Mouse (Mus musculus): ENCODE measurements around the gene Pde4d. TPM values are rescaled to one million over a fixed set of nuclear protein-coding genes. Genes with fewer than 3 reads are reported as not detected.

Gene Pde4d
- polyA plus RNA-seq, 1 experiment from 2014 or later: 14.6 TPM

DNA sequence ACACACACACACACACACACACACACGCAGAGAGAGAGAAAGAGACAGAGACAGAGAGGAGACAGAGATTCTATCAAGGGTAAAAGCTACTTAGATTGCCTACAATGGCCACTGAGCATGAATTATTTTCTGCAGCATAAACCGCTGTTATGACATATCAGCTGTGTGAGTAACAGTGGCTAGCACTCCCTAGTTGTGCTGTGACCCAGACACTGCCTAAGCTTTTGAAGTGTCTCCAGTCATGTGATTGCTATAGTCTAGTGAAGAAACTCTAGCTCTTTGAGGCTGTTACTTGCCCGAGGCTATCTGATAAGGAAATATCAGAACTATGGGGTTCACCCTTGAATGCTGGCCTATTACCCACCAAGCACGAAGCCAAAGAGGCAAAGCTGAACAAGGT lies 1058.7 kb downstream of the Pde4d start:
- Histone ChIP-seq H3K4me3 (ENCODE audit: low read depth, low read length) (no peak overlapping the region), H3K9me3 (replicated peaks; ENCODE audit: control insufficient read depth, low read length) (no peaks in the 10 kb centered on the region), H3K9ac (replicated peaks; ENCODE audit: low read length) (no peak overlapping the region), H3K4me2 (ENCODE audit: low read depth, low read length) (no peak overlapping the region), H3K4me1 (ENCODE audit: control insufficient read depth, insufficient read depth, low read length) (no peaks in the 10 kb centered on the region), H3K36me3 (replicated peaks; ENCODE audit: control insufficient read depth, insufficient read depth, low read depth, low read length) (no peaks in the 10 kb centered on the region), H3K27me3 (ENCODE audit: control insufficient read depth, insufficient read depth, low read length) (no peaks in the 10 kb centered on the region), H3K27ac (replicated peaks; ENCODE audit: low read depth, low read length) (no peak overlapping the region)
- ATAC-seq (replicated peaks; ENCODE audit: insufficient number of reproducible peaks, low FRiP score, low TSS enrichment, low read depth) (no peak), DNase-seq (ENCODE audit: low spot score) (no peak)
- WGBS: 75% methylated on average over 4 of the region's 4 CpGs

DNA sequence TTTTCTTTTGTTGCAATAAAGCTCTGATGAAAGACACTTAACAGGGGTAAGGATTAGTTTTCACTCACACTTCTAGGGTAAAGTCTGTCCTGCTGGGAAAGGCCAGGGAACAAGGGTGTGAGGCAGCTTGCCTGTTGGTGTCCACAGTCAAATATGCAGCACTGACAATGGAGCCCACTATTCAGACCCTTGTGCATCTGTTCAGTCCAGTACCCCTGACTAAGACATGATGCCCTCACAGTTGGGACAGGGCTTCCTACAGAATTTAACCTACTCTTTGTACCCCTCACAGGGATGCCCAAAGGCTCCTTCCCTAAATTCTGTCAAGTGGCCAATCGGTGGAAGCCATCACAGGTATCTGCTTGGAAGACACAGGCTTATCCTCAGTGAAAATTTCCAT lies 1068.4 kb downstream of the Pde4d start:
- Histone ChIP-seq H3K27ac (replicated peaks; ENCODE audit: low read depth, low read length) (no peak overlapping the region), H3K9me3 (replicated peaks; ENCODE audit: control insufficient read depth, low read length) (no peaks in the 10 kb centered on the region), H3K9ac (replicated peaks; ENCODE audit: low read length) (no peak overlapping the region), H3K27me3 (ENCODE audit: control insufficient read depth, insufficient read depth, low read length) (no peaks in the 10 kb centered on the region), H3K4me1 (ENCODE audit: control insufficient read depth, insufficient read depth, low read length) (no peaks in the 10 kb centered on the region), H3K4me2 (ENCODE audit: low read depth, low read length) (no peak overlapping the region), H3K4me3 (ENCODE audit: low read depth, low read length) (no peak overlapping the region), H3K36me3 (replicated peaks; ENCODE audit: control insufficient read depth, insufficient read depth, low read depth, low read length) (no peaks in the 10 kb centered on the region)
- DNase-seq (ENCODE audit: low spot score) (no peak), ATAC-seq (replicated peaks; ENCODE audit: insufficient number of reproducible peaks, low FRiP score, low TSS enrichment, low read depth) (no peak)
- WGBS: 74% methylated on average over 1 of the region's 1 CpGs

- no peak overlapping the region for H3K4me2 ChIP-seq (ENCODE audit: low read depth, low read length)
- no peaks in the 10 kb centered on the region for H3K27me3 ChIP-seq (ENCODE audit: control insufficient read depth, insufficient read depth, low read length)
- WGBS: 48% methylated on average over 3 of the region's 3 CpGs
- no peak overlapping the region for H3K27ac ChIP-seq (replicated peaks; ENCODE audit: low read depth, low read length)
- H3K9me3 ChIP-seq (replicated peaks; ENCODE audit: control insufficient read depth, low read length): no peaks in the 10 kb centered on the region
- DNase-seq (ENCODE audit: low spot score): peak; percentile 31
- H3K4me1 ChIP-seq (ENCODE audit: control insufficient read depth, insufficient read depth, low read length): no peaks in the 10 kb centered on the region
- no peaks in the 10 kb centered on the region for H3K36me3 ChIP-seq (replicated peaks; ENCODE audit: control insufficient read depth, insufficient read depth, low read depth, low read length)
- no peak overlapping the region for H3K9ac ChIP-seq (replicated peaks; ENCODE audit: low read length)
- ATAC-seq (replicated peaks; ENCODE audit: insufficient number of reproducible peaks, low FRiP score, low TSS enrichment, low read depth): no peak
- no peak overlapping the region for H3K4me3 ChIP-seq (ENCODE audit: low read depth, low read length)
Observed at GRCm38 (mm10) chr13:109519485-109519884, 1069.7 kb downstream of the Pde4d start.

GRCm38 (mm10) chr13:109519966-109520646 lies 1070.4 kb downstream of the Pde4d start:
- no peak for ATAC-seq (replicated peaks; ENCODE audit: insufficient number of reproducible peaks, low FRiP score, low TSS enrichment, low read depth)
- WGBS: 86% methylated on average over 2 of the region's 2 CpGs

GRCm38 (mm10) chr13:109533838-109534523 lies 1084.2 kb downstream of the Pde4d start:
- 67% methylated on average over 3 of the region's 3 CpGs for WGBS
- no peak for DNase-seq (ENCODE audit: low spot score)
- H3K4me2 ChIP-seq (ENCODE audit: low read depth, low read length): no peak overlapping the region
- no peak overlapping the region for H3K9ac ChIP-seq (replicated peaks; ENCODE audit: low read length)
- no peak for ATAC-seq (replicated peaks; ENCODE audit: insufficient number of reproducible peaks, low FRiP score, low TSS enrichment, low read depth)
- no peak overlapping the region for H3K27ac ChIP-seq (replicated peaks; ENCODE audit: low read depth, low read length)
- H3K4me1 ChIP-seq (ENCODE audit: control insufficient read depth, insufficient read depth, low read length): no peaks in the 10 kb centered on the region
- H3K36me3 ChIP-seq (replicated peaks; ENCODE audit: control insufficient read depth, insufficient read depth, low read depth, low read length): no peaks in the 10 kb centered on the region
- no peaks in the 10 kb centered on the region for H3K27me3 ChIP-seq (ENCODE audit: control insufficient read depth, insufficient read depth, low read length)
- no peak overlapping the region for H3K4me3 ChIP-seq (ENCODE audit: low read depth, low read length)
- no peaks in the 10 kb centered on the region for H3K9me3 ChIP-seq (replicated peaks; ENCODE audit: control insufficient read depth, low read length)

More at GRCm38 (mm10) chr13:109519966-109520646, 1070.4 kb downstream of the Pde4d start:
- no peak for DNase-seq (ENCODE audit: low spot score)
- no peak overlapping the region for H3K4me3 ChIP-seq (ENCODE audit: low read depth, low read length)
- no peak overlapping the region for H3K27ac ChIP-seq (replicated peaks; ENCODE audit: low read depth, low read length)
- no peaks in the 10 kb centered on the region for H3K4me1 ChIP-seq (ENCODE audit: control insufficient read depth, insufficient read depth, low read length)
- no peaks in the 10 kb centered on the region for H3K9me3 ChIP-seq (replicated peaks; ENCODE audit: control insufficient read depth, low read length)
- no peak overlapping the region for H3K9ac ChIP-seq (replicated peaks; ENCODE audit: low read length)
- H3K4me2 ChIP-seq (ENCODE audit: low read depth, low read length): no peak overlapping the region
- H3K27me3 ChIP-seq (ENCODE audit: control insufficient read depth, insufficient read depth, low read length): no peaks in the 10 kb centered on the region
- H3K36me3 ChIP-seq (replicated peaks; ENCODE audit: control insufficient read depth, insufficient read depth, low read depth, low read length): no peaks in the 10 kb centered on the region

DNA sequence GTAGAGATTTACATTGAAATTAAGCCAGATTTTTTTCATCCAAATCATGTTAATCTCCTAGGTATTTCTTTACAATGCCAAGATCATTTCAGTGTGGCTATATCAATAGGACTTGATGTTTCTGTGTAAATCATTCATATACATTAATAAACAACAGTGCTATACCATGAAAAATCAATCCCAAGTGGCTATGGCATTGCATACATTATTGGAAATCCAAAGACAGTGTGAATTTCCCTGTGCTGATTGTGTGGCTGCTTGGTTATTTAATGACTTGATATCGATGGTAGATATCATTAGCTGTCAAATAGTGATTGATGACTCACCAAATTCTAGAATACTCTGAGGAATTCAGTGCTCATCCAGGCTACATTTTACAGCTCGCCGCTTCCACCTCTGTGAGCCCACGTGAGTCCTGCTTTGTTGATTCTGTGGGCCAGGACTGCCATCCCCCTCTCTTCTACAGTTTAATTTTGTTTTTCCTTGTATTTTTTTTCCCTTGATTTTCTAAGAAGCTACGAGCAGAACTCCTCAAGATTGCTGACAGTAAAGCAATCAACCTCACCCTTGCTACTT lies 1085.0 kb downstream of the Pde4d start:
- WGBS: 70% methylated on average over 5 of the region's 5 CpGs
- no peak overlapping the region for H3K4me3 ChIP-seq (ENCODE audit: low read depth, low read length)
- H3K4me1 ChIP-seq (ENCODE audit: control insufficient read depth, insufficient read depth, low read length): no peaks in the 10 kb centered on the region
- H3K4me2 ChIP-seq (ENCODE audit: low read depth, low read length): no peak overlapping the region
- no peak for DNase-seq (ENCODE audit: low spot score)
- no peaks in the 10 kb centered on the region for H3K27me3 ChIP-seq (ENCODE audit: control insufficient read depth, insufficient read depth, low read length)
- H3K27ac ChIP-seq (replicated peaks; ENCODE audit: low read depth, low read length): no peak overlapping the region
- H3K36me3 ChIP-seq (replicated peaks; ENCODE audit: control insufficient read depth, insufficient read depth, low read depth, low read length): no peaks in the 10 kb centered on the region
- no peak for ATAC-seq (replicated peaks; ENCODE audit: insufficient number of reproducible peaks, low FRiP score, low TSS enrichment, low read depth)
- H3K9me3 ChIP-seq (replicated peaks; ENCODE audit: control insufficient read depth, low read length): no peaks in the 10 kb centered on the region
- H3K9ac ChIP-seq (replicated peaks; ENCODE audit: low read length): no peak overlapping the region

DNA sequence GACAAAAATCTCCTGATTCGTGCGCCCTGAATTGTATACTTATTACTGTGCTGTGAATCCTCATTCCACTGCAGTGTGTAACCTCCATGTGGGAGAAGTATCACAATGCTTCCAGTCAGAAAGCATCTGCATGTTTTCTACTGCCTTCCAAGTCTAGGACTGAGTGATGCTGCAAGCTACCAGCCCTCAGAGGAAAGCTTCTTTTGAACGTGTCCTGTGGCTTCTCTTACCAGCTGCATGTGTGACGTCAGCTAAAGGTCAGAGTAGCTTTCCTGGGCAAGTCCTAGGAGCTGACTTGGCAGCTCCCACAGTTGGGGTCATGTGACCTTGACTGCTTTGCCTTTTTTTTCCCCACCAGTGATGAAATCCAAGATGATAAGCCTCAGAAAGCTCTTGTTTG lies 1086.9 kb downstream of the Pde4d start:
- Histone ChIP-seq H3K27me3 (ENCODE audit: control insufficient read depth, insufficient read depth, low read length) (no peaks in the 10 kb centered on the region), H3K36me3 (replicated peaks; ENCODE audit: control insufficient read depth, insufficient read depth, low read depth, low read length) (no peaks in the 10 kb centered on the region), H3K9me3 (replicated peaks; ENCODE audit: control insufficient read depth, low read length) (no peaks in the 10 kb centered on the region), H3K9ac (replicated peaks; ENCODE audit: low read length) (no peak overlapping the region), H3K4me1 (ENCODE audit: control insufficient read depth, insufficient read depth, low read length) (no peaks in the 10 kb centered on the region), H3K4me3 (ENCODE audit: low read depth, low read length) (no peak overlapping the region), H3K4me2 (ENCODE audit: low read depth, low read length) (no peak overlapping the region), H3K27ac (replicated peaks; ENCODE audit: low read depth, low read length) (no peak overlapping the region)
- DNase-seq (ENCODE audit: low spot score) (no peak), ATAC-seq (replicated peaks; ENCODE audit: insufficient number of reproducible peaks, low FRiP score, low TSS enrichment, low read depth) (no peak)
- WGBS: 54% methylated on average over 4 of the region's 4 CpGs

DNA sequence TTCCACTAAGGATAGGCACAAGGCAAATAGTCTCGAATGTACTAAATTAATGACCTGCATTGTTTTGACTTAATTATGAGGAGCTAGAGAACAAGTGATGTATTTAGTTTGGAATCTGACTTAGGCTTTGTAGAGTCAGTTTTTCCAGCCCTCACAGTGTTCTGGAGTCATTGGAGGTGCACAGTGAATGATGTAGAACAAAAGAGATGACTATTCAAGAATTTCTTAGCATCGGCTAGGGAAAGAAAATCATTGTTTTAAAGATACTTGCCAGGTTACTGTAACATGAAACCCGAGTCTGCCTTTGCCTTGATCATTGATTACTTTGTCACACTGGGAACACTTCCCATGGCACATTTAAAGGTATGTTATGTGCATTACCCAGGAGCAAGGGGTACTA lies 1089.6 kb downstream of the Pde4d start:
- Histone ChIP-seq H3K4me3 (ENCODE audit: low read depth, low read length) (no peak overlapping the region), H3K27ac (replicated peaks; ENCODE audit: low read depth, low read length) (no peak overlapping the region), H3K36me3 (replicated peaks; ENCODE audit: control insufficient read depth, insufficient read depth, low read depth, low read length) (no peaks in the 10 kb centered on the region), H3K9me3 (replicated peaks; ENCODE audit: control insufficient read depth, low read length) (no peaks in the 10 kb centered on the region), H3K9ac (replicated peaks; ENCODE audit: low read length) (no peak overlapping the region), H3K4me2 (ENCODE audit: low read depth, low read length) (no peak overlapping the region), H3K27me3 (ENCODE audit: control insufficient read depth, insufficient read depth, low read length) (no peaks in the 10 kb centered on the region), H3K4me1 (ENCODE audit: control insufficient read depth, insufficient read depth, low read length) (no peaks in the 10 kb centered on the region)
- DNase-seq (ENCODE audit: low spot score) (no peak), ATAC-seq (replicated peaks; ENCODE audit: insufficient number of reproducible peaks, low FRiP score, low TSS enrichment, low read depth) (no peak)
- 52% methylated on average over 3 of the region's 3 CpGs for WGBS

All from embryonic facial prominence, embryonic 11.5 days (tissue).